Mouse (Mus musculus): ENCODE results near the gene Wbp1l.

- TF ChIP-seq CTCF (IDR thresholded peaks at IDR 0.05; ENCODE audit: low read depth) (no peak), EP300 (optimal IDR thresholded peaks at IDR 0.05) (no peak)
These were observed 94.3 kb downstream of the Wbp1l start for GRCm38 (mm10) chr19:46693146-46693545.
